Mouse (Mus musculus): ENCODE measurements around the gene Endog.
"Not testable (repeated sequence)": the region's sequence is repeated elsewhere in the genome, so short reads cannot be mapped to it uniquely, and the experiment has no call there.

The Endog gene

DNA sequence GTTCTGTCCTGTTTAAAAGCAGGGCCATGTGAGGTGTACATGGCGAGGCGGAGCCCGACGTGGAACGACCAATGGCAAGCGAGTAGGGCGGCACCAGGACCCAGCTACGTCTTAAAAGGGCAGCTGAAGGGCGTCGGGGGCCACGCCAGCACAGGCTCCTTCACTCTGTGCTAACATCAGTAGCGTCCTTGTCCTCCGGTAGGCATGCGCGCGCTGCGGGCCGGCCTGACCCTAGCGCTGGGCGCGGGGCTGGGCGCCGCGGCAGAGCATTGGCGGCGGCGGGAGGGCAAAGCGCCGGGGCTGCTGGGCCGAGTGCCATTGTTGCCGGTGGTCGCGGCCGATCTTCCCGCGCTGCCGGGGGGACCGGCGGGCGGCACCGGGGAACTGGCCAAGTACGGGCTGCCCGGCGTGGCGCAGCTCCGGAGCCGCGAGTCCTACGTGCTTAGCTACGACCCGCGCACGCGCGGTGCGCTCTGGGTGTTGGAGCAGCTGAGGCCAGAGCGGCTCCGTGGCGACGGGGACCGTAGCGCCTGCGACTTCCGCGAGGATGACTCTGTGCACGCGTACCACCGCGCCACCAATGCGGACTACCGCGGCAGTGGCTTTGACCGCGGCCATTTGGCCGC, at the start of gene Endog:
Gene Endog (plus strand): TSS at position 123 of the 626 bp plus-strand sequence.
- DNase-seq, result peak; percentile 93

- DNase-seq, result no peak
Observed at GRCm38 (mm10) chr2:30122766-30123165, 48.5 kb upstream of the Endog start.

DNA sequence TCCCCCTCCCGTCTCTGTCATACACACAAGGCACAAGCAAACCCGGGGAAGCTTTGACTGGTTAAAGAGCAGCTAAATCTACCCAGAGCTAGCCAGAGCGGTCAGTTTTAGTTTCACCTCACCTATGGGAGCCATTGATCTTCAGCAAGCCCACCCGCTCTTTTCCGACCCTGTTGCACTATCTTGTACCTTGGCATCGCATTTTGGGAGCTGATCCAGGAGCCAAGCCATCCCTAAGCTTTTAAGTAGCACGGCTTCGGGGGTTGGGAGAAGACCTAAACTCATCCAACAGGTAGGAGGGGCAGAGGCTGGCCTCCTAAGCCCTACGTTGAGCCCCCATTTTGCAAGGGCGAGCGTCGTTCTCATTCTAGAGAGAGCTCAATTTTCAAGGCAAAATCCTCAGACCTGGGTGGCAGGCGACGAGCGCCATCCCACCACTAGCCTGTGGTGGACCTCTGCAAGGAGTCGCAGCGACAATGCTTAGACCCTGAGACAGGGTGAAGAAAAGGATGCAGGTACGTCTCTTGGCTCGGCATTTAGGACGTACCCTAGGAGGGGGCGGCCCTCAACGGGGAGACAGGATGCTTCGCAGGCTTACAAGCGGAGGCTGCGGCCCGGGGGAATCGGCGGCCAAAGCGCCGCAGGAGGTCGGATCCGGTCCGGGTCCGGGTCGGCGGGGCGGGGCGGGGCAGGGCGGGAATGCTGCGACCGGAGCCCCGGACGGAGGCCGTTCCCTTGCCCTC, 47.4 kb upstream of the Endog start:
- DNase-seq, result no peak

DNA sequence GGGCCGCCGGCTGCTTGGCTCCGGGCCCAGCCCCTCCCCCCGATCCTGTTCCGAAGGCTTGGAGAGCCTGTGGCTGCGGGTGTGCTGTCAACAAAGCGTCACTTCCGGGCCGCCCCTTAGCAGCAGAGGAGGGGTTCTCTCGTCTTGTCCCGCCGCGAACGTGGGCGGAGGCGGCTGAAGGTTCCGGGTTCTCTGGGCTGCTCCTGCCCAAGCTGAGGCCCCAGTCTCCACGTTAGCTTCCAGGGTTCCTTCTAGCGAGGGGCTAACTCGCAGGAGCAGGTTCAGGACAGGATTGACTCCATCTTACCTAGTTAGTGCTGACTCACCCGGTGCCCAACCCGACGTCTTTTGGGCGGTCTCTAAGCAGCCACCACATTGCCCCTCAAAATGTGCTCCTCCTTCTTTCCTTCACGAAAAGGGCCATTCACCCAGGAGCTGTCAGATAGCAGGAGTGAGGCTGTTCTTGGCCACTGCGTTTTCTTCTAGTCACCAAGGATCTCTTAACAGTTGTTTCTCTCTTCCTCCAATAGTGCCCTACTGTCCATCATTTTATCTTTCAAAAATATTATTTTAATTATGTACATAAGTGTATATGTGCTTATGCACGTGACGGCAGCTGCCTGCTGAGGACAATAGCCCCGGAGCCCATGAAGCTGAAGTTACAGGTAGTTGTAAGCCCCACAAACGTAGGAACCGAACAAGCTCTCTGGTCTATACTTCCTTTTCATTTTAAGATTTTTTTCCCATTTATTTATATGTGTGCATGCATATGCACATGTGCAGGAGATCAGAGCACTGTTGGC, 46.6 kb upstream of the Endog start, which contains the start of gene Zer1:
Gene Zer1 (minus strand): TSS at position 114 of the 803 bp plus-strand sequence.
- peak; percentile 98 for DNase-seq

GRCm38 (mm10) chr2:30128789-30129188, 42.5 kb upstream of the Endog start:
- DNase-seq, result peak; percentile 86

DNA sequence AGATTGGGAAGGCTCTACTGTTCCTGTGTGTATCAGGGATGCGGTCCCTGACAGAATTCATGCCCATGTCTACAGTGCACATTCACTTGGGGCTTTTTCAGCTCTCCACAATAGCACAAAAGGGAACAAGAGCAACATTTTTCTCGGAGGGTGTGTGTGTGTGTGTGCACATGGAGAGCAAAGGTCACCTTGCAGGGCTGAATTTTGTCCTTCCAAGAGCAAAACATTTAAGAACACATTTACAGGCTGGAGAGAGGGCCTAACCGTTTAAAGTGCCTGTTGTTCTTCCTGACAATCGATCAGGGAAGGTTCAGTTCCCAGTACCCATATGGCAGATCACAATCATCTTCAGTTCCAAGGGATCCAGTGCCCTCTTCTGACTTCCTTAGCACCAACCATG, 41.1 kb upstream of the Endog start:
- DNase-seq, result no peak

- DNase-seq, result not testable (repeated sequence)
Observed at GRCm38 (mm10) chr2:30131240-30131639, 40.1 kb upstream of the Endog start.

DNA sequence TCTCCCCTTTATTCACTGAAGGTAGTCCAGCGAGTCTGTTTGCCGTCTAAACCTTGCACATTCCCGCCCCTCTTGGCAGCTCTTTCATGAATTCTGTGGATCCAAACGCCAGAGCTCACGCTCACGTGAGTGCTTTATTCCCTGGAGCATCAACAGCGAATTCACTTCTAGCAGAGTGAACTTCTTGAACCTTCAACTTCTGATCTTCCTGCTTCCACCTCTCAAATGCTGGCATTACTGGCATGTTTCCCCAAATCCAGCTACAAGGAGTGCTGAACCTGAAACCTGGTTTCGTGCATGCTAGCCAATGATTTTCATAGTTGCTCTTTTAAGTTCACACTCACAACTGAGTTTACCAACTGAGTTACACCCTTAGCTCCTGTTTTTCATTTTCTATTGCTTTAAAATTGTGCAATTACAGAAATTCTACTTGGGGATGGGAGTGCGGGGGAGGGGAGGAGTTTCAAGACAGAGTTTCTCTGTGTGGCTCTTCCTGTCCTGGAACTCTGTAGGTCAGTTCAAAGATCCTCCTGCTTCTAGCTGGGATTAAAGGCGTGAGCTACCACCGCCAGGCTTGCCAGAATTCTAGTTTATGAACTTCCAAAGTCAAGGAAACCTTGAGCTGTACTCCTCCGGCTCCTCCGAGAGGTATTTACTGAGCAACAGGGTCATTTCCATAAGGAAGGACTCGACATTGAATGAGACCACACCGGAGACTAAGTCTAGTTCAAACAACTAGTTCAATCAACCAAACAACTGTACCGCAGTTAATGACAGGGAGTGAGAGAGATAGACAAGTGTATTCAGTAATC, 38.3 kb upstream of the Endog start:
- DNase-seq, result peak; percentile 64

- peak; percentile 100 for DNase-seq
Observed at GRCm38 (mm10) chr2:30133613-30134377, 37.5 kb upstream of the Endog start, which contains the start of gene Tbc1d13. TSS of gene Tbc1d13 (plus strand) at chr2:30133746.

DNA sequence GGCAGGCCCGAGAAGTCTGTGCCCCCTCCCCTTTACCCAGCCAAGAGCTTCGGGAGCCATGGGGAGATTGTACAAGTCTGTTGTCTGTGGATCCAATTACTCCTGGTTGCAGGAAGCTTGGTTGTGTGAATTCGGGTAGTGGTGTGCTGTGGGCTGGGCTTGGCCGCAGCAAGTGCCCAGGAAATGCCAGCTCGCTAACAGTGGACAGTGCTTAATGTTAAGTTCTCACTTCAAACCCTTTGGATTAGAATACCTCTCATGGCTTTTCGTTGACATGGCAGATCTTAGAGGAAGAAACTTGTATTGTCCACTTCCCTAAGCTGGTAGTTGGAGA, 36.9 kb upstream of the Endog start:
- DNase-seq, result peak; percentile 23

DNA sequence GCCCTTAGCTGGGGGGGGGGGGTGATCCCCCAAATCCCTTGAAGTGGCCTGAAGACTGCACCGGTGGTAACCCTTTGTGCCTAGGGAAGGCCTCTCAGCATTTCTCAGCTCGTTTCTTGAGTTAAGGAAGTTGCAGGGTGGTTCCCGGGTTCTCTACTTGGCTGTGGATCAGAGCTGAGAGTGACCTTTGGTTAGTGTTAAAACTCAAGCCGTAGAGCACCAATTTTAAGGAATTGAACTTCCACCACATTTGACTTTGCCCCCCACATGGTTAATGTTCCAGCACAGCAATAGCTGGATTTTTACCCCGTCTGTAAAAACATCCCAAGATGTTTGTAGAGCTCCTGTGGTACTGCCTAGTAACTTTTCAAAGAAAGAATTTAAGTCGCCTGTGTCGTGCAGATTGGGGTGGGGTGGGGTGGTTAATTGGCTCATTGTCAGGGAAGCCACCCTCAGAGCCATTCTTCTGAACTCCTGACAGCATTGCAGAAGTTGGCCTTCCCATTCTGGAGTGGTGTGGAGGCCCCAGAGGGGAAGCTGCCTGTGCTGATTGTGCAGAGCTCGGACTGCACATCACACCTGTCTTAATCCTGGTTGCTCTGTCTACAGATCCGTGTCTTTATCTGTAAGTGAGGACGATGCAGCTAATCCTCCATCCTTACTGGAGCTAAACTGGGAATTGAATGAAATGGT, 36.2 kb upstream of the Endog start:
- DNase-seq, result peak; percentile 19

DNA sequence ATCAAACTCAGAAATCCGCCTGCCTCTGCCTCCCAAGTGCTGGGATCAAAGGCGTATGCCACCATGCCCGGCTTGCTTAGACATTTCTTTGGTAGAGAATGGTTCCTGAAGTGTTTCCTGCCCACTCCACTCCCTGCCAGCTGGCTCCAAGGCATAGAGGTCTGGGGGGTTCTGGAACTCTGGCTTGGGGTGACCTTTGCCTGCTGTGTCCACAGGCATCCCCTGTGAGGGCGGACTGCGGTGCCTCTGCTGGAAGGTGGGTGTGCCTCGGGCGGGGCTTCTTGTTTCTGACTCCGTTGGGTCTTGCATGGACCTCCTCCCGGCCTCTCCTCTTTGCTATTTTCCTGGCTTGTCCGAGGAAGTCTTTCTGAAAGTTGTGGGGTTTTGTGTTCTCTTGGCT, 34.8 kb upstream of the Endog start:
- no peak for DNase-seq

- DNase-seq, result not testable (repeated sequence)
Observed at GRCm38 (mm10) chr2:30140021-30140420, 31.3 kb upstream of the Endog start.

DNA sequence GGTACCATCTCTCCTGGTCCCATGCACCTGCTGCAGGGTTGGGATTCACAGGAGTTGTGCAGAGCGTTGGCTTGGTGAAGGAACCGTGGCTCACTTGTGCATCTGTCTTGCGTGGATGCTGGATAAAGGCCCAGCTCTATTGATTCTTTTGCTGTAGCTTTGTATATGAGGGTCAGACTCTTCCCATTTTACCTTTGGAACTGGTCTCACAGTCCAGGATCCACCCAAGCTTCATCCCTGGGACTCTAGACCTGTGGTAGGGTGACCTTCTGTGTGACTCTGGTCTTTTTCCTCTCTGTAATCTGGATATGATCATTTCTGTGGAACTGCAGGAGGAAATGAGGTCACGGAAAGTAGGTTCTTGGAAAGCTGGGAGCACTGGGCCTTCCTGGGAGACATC, 26.9 kb upstream of the Endog start:
- no peak for DNase-seq

DNA sequence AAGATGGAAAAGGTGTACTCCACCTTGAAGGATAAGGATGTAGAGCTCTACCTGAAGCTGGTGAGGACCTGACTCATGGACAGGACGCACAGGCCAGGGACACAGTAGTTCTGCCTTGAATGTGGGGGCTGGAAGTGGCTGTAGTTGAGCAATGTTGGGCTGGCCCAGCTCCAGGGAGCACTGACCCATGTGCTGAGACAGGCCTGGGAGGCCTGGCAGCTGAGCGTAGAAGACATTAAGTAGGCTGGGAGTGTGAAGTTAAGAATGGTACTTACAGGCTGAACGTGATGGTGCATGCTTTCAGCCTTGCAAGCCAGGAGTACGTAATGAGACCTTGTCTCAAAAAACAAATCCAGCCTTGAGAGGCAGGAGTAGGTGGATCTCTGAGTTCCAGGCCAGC, 23.8 kb upstream of the Endog start:
- peak; percentile 87 for DNase-seq

DNA sequence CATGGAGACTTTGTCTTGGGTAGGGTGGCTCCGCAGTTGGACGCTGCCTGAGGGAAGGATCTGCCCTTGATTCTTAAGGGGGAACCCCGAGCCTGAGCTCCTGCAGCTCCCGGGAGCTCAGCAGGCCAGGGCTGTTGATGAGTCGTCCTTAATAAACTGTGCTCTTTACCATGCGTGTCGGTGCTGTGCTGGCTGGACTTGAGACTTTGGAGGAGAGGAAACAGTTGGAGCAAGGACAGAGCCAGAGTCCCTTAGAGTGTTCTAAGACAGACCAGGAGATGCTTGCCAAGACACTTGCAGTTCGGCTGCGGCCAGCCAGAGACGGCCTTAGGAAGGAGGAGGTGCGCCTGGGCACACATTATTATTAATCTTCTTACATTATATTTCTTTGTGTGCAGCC, 19.5 kb upstream of the Endog start:
- no peak for DNase-seq

DNA sequence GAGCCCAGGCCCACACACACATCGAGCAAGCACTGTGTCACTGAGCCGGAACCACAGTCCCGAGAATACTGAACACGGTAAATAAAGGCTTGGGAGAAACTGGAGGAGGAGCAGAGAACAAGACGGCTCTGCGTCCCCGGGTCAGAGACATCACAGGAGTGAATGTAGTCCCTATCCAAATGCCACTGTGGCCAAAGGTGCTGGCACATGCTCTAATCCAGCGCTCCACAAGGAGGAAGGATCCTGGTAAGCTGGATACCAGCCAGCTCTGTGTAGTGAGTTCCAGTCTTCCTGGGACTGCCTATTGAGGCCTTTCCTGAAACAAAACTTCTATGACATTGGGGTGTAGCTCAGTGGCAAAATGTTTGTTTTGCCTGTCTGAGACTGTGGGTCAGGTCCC, 18.7 kb upstream of the Endog start:
- DNase-seq, result no peak

DNA sequence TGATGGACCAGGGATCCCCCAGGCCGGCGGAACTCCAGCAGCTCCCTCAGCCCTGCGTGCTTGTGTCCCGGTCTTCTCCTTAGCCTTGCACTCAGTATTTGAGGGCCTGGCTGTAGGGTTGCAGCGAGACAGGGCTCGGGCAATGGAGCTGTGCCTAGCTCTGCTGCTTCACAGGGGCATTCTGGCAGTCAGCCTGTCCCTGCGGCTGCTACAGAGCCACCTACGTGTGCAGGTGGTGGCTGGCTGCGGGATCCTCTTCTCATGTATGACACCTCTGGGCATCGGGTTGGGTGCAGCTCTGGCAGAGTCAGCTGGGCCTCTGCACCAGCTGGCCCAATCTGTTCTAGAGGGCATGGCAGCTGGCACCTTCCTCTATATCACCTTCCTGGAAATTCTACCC, 11.4 kb upstream of the Endog start:
- not testable (repeated sequence) for DNase-seq

GRCm38 (mm10) chr2:30161809-30162208, 9.5 kb upstream of the Endog start:
- peak; percentile 56 for DNase-seq

- no peak for DNase-seq
Observed at GRCm38 (mm10) chr2:30164340-30164932, 6.9 kb upstream of the Endog start.

DNA sequence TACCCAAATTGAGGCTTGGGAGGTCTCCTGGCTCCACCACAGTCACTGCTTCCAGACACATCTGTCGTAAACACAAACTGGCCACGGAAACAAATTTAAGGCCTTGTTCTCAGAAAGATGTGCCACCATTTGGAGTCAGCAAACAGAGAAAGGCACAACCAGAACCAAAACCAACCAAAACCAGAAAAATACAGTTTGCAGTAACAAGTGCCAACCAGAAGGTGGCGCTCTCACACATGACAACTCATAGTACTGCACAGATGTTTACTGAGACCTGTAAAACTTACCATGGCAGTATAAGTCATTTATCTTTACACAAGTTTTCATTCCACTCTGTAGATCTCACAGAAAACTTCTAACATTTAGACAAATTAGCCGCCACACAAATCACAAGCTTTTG, 4.6 kb upstream of the Endog start:
- DNase-seq, result no peak

Measured in lung, postnatal 36 days (tissue).